Mouse (Mus musculus) brain, embryonic 14.5 days (tissue): Measurements from ENCODE around the gene Tbcb.

ENCODE experiments used
- CTCF ChIP-seq: fragments of 200-500 bp; IDR thresholded peaks from 2 replicates; pipeline ENCODE4 v1.5.1; 2012; ENCODE audit warnings: inconsistent platforms, mild to moderate bottlenecking, moderate library complexity, borderline replicate concordance; ENCODE audit not compliant: insufficient read depth, insufficient read length; ENCODE audit errors: extremely low read depth
- POLR2A ChIP-seq: fragments of 200-500 bp; IDR thresholded peaks from 2 replicates; pipeline ENCODE4 v1.6.1; 2012; ENCODE audit warnings: mild to moderate bottlenecking, inconsistent platforms, borderline replicate concordance; ENCODE audit not compliant: poor library complexity, insufficient read depth, insufficient read length, severe bottlenecking; ENCODE audit errors: extremely low read depth

GRCm38 (mm10) chr7:30235625-30236024 lies 3.6 kb upstream of the Tbcb start, which contains the start of gene Ovol3:
- TF ChIP-seq POLR2A (no peak), CTCF (no peak)
